Mouse (Mus musculus) ES-E14 (cell line): ENCODE results near the gene Zfp618. TPM values are rescaled to one million over a fixed set of nuclear protein-coding genes. Genes with fewer than 3 reads are reported as not detected.

Source experiments
- DNase-seq: peaks from one replicate; pipeline ENCODE4 v3.0.0-alpha.2; 2013; ENCODE audit warnings: low read depth, low spot score
- H3K27ac ChIP-seq: 2 replicates; pipeline ENCODE4 v1.5.1; 2012; ENCODE audit warnings: low read depth, mild to moderate bottlenecking, low read length, moderate library complexity, mixed read lengths; ENCODE audit not compliant: poor library complexity, insufficient read depth, severe bottlenecking
- H3K36me3 ChIP-seq: 2 replicates; pipeline ENCODE4 v1.6.1; 2012; ENCODE audit warnings: mild to moderate bottlenecking, low read length, moderate library complexity, mixed read lengths; ENCODE audit not compliant: control insufficient read depth, poor library complexity, insufficient read depth, severe bottlenecking
- H3K4me1 ChIP-seq, 2 experiments: fragments of 150-350 bp in 1 of 2; sonication (generic) in 1 of 2; 2 replicates each; pipeline ENCODE4 v1.6.1; 2012; ENCODE audit warnings: low read length in 2 of 2, mild to moderate bottlenecking in 1 of 2, mixed read lengths in 1 of 2; ENCODE audit not compliant: control insufficient read depth in 2 of 2, insufficient read depth in 2 of 2, poor library complexity in 1 of 2
- H3K4me3 ChIP-seq, 2 experiments: fragments of 150-350 bp in 1 of 2; sonication (generic) in 1 of 2; 2 replicates each; pipeline ENCODE4 v1.5.1; 2012; ENCODE audit warnings: low read length in 2 of 2, low read depth in 1 of 2, mild to moderate bottlenecking in 1 of 2, mixed read lengths in 1 of 2; ENCODE audit not compliant: insufficient read depth in 1 of 2, poor library complexity in 1 of 2, severe bottlenecking in 1 of 2
- H3K9ac ChIP-seq: 2 replicates; pipeline ENCODE4 v1.6.1; 2012; ENCODE audit warnings: low read depth, mild to moderate bottlenecking, low read length, mixed read lengths; ENCODE audit not compliant: poor library complexity, insufficient read depth, severe bottlenecking
- H3K9me3 ChIP-seq: fragments of 150-350 bp; sonication (generic); 2 replicates; pipeline ENCODE4 v1.6.1; 2012; ENCODE audit warnings: low read depth, mild to moderate bottlenecking, low read length; ENCODE audit not compliant: control insufficient read depth, insufficient read depth
- CHD2 ChIP-seq: IDR thresholded peaks from 2 replicates; pipeline ENCODE4 v1.6.1; 2014; ENCODE audit warnings: mild to moderate bottlenecking, low read depth, low read length, inconsistent platforms
- HCFC1 ChIP-seq: IDR thresholded peaks from 2 replicates; pipeline ENCODE4 v1.6.1; 2012; ENCODE audit warnings: low read length, inconsistent platforms, borderline replicate concordance; ENCODE audit not compliant: insufficient read depth
- MAFK ChIP-seq: IDR thresholded peaks from 2 replicates; pipeline ENCODE4 v1.6.1; 2014; ENCODE audit warnings: mild to moderate bottlenecking, low read depth, low read length, inconsistent platforms; ENCODE audit not compliant: insufficient read depth
- ZC3H11A ChIP-seq: IDR thresholded peaks from 2 replicates; pipeline ENCODE4 v1.6.1; 2012; ENCODE audit warnings: low read depth, mild to moderate bottlenecking, inconsistent platforms, low read length, borderline replicate concordance
- ZNF384 ChIP-seq: IDR thresholded peaks from 2 replicates; pipeline ENCODE4 v1.6.1; 2012; ENCODE audit warnings: low read depth, low read length, inconsistent platforms
- in situ Hi-C, 2 experiments: fragments of 600-800 bp; cut with MboI; formaldehyde crosslinking; loops; one replicate each; pipeline ENCODE4 v1.15.1; 2025; ENCODE audit warnings: low sequenced_read_pairs in 2 of 2, inconsistent platforms in 1 of 2; ENCODE audit not compliant: unreplicated experiment in 2 of 2
- total RNA-seq: library from RNA; depleted of rRNA; stranded (reverse); fragments of 300-350 nt; gene quantifications from 2 replicates; pipeline ENCODE4 v1.2.3, GENCODE M21; 2012

Gene Zfp618
- total RNA-seq, 1 experiment, result 3.3 TPM

DNA sequence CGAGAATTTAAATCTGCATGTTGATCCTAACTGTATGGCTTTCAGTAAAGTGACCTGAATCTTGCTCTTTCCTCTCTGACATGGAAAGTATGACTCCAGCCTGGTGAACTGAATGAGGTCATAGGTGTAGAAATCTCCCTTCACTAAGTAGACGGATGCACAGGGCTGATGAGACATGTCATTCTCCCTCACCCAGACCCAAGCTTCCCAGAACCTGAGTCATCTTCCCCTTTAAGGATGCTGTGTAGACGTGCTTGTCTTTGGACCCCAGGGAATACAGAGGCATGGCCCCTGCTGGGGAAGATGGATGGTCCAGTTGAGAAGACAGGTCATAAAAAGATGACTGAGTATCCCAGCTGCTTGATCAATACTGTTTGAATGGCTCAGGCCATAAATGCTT is 83.2 kb downstream of the Zfp618 start:
- no peaks in the 10 kb centered on the region for H3K36me3 ChIP-seq
- no peaks in the 10 kb centered on the region for H3K9me3 ChIP-seq
- DNase-seq, result no peak
- TF ChIP-seq MAFK (no peak), ZC3H11A (no peak), HCFC1 (no peak), ZNF384 (no peak), CHD2 (no peak)
- no peak overlapping the region for H3K9ac ChIP-seq
- no peak overlapping the region for H3K4me3 ChIP-seq
- in situ Hi-C loops, result no loop called here
- H3K4me1 ChIP-seq, result peaks cover 0 to 2% of the 10 kb centered on the region in 2 experiments; a peak in 1 of 4 replicates
- H3K27ac ChIP-seq, result no peak overlapping the region

DNA sequence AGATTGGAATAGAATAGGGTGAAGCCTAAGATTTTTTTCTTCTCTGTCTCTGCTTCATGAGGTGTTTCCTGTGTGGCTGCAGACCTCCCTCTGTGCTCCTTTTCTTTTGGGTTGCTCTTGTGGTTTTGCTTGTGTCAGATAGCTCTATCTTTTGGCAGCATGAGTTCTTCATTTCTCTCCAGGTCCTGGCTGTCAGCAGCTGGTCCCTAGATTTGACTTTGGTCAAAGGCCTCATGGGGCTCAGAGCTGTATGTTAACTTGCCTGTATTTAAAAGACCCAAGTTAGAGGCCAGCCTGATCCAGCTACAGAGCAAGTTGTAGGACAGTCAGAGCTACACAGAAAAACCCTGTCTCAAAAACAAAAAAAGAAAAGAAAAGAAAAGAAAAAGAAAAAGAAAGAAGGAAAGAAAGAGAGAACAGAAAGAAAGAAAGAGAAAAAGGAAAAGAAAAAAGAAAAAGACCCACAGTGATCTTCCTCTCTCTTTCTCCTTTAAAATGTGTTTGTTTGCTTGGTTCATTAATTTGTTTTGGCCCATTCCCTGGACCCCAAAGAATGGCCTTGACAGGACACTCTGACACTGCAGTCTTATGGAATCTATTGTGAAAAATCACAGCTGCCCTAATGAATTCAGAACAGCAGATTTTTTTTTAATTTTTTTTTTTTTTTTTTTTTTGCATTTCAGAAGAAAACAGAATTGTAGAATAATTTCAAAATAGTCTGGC is 84.4 kb downstream of the Zfp618 start:
- no peak overlapping the region for H3K4me3 ChIP-seq
- H3K9ac ChIP-seq, result no peak overlapping the region
- no peaks in the 10 kb centered on the region for H3K9me3 ChIP-seq
- H3K36me3 ChIP-seq, result no peaks in the 10 kb centered on the region
- in situ Hi-C loops, result no loop called here
- DNase-seq, result no peak
- TF ChIP-seq HCFC1, result no peak
- no peak for TF ChIP-seq CHD2
- no peak for TF ChIP-seq ZNF384
- no peak for TF ChIP-seq MAFK
- TF ChIP-seq ZC3H11A, result no peak
- H3K27ac ChIP-seq, result no peak overlapping the region
- peaks cover 0 to 2% of the 10 kb centered on the region in 2 experiments; a peak in 1 of 4 replicates for H3K4me1 ChIP-seq

DNA sequence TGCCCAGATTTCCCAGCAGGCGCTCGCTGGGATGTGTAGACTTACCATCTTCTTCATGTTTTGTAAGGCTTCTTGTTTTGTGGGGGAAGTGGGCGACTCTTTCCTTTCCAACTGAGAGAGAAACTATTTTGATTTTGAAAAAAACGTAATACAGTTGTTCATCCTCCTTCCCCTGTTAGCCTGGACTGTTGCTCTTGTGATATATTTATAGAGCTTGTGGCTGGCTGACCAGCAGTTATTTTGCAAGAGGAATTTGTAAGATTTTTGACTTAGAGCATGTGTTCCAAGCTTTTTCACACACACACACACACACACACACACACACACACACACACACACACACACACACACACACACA is 84.9 kb downstream of the Zfp618 start:
- DNase-seq, result no peak
- no peak overlapping the region for H3K9ac ChIP-seq
- no peak overlapping the region for H3K27ac ChIP-seq
- no peaks in the 10 kb centered on the region for H3K9me3 ChIP-seq
- TF ChIP-seq ZC3H11A (no peak), ZNF384 (no peak), CHD2 (no peak)
- in situ Hi-C loops, result no loop called here
- peaks cover 0 to 2% of the 10 kb centered on the region in 2 experiments; a peak in 1 of 4 replicates for H3K4me1 ChIP-seq
- H3K4me3 ChIP-seq, result no peak overlapping the region
- no peaks in the 10 kb centered on the region for H3K36me3 ChIP-seq

DNA sequence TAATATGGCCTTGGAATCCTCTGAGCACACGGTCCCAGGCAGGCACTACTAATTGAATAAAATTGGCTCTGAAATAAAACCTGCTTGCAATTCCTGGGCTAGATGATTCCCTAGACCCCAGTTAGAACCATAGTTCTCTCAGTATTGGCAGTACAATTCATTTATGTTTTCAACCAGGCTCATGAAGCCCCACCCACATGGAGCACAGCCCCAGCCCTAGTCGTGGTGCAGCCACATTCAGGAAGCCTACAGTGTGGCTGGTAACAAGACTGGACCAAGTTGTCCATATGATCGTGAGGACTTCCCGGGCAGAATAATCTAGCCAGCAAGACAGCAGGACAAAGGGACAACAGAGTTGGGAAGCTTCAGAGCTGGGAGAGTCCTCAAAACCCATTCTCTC is 85.6 kb downstream of the Zfp618 start:
- no peak for TF ChIP-seq CHD2
- no peak for TF ChIP-seq HCFC1
- TF ChIP-seq MAFK, result no peak
- no peak for TF ChIP-seq ZC3H11A
- no peak for TF ChIP-seq ZNF384
- peaks cover 0 to 2% of the 10 kb centered on the region in 2 experiments; a peak in 1 of 4 replicates for H3K4me1 ChIP-seq
- in situ Hi-C loops, result no loop called here

More for the DNA sequence above, 85.6 kb downstream of the Zfp618 start:
- no peak overlapping the region for H3K9ac ChIP-seq
- no peak for DNase-seq
- H3K4me3 ChIP-seq, result no peak overlapping the region
- H3K27ac ChIP-seq, result no peak overlapping the region
- H3K9me3 ChIP-seq, result no peaks in the 10 kb centered on the region
- no peaks in the 10 kb centered on the region for H3K36me3 ChIP-seq
